Mouse (Mus musculus): Measurements from ENCODE around the gene Pomt1. TPM values are rescaled to one million over a fixed set of nuclear protein-coding genes. Genes with fewer than 3 reads are reported as not detected.

Pomt1 gene
- polyA plus RNA-seq (2015; fragmentation: Nextera tagmentation; extraction: Ambion mirVana), result 6.3 and 6.4 TPM in 2 replicates

DNA sequence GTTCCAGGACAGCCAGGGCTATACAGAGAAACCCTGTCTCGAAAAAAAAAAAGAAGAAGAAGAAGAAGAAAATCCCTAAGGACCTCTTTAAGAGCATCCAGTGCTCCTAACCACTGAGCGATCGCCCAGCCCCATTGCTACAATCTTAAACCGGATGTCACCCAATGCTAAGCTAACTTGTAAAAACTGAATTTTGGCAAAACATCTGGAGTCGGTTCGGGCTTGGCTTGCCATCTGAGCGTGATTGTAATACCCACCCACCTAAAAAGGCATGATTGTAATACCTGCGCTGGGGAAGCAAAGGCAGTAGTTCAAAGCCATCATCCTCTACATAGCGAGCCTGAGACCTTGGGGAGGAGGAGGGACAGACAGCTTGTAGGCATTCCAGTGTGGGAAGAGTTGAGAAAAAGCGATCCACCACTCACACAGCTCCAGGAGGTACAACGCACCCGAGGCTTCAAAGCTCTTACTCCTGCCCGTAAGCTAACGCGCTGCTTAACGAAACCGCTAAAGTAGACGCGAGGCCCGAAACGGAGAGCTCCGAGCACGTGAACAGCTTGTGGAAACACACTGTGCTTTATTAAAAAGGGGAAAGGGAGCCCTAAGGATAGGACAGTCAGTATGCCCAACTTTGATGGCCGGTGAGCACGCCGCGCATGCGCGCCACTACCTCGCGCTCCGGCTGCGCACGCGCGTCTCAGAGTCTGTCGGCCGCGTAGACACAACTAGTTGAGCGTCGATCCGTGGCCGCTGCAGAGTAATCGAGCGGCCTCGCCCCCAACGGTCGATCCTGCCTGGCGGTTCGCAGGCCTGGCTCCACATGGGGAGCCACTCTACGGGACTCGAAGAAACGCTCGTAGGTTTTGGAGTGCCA is at the start of gene Pomt1:
TSS of gene Pomt1 (plus strand) at position 705 of the 874 bp plus-strand sequence.
- peaks cover 21% of the 10 kb centered on the region for H3K36me3 ChIP-seq (replicated peaks; ENCODE audit: insufficient read depth, low read length)

DNA sequence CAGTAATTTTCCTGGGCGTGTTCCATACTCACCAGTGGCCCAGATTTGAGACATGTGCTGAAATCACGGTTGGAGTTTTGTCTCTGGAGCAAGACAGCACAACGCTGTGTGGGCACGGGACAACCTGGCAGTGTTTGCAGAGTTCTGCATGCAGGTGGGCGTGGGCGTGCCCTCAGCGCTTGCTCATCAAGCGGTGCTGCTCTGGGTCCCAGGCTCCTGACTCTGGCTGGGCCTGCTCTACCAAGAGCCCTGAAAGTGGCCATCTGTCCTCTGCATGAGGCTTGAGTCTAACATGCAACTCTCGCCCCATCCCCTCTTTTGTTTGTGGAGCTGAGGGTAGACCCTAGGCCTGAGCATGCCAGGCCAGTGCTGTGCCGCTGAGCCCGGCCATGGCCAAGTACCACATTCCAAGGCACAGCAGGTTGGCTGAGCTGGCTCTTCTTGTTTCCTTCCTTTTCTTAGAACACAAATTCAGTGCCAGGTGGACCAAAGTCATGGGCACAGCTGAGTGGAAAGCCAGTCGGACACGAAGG is 49.3 kb upstream of the Pomt1 start:
- no peak for ATAC-seq
- TF ChIP-seq CTCF (IDR thresholded peaks at IDR 0.05; ENCODE audit: low read depth), result no peak
- TF ChIP-seq EP300 (IDR thresholded peaks at IDR 0.05; ENCODE audit: low read depth), result no peak

More for the DNA sequence above, at the start of gene Pomt1:
- no peaks in the 10 kb centered on the region for H3K9me3 ChIP-seq (ENCODE audit: low read length)
- peaks cover 24% of the 10 kb centered on the region for H3K4me1 ChIP-seq (ENCODE audit: insufficient read depth)
- DNase-seq (peak; percentile 94), ATAC-seq (peak; percentile 95)
- H3K27me3 ChIP-seq (ENCODE audit: insufficient read depth, low read length), result no peaks in the 10 kb centered on the region
- peak within 1 kb of the TSS; percentile 79 for H3K27ac ChIP-seq (ENCODE audit: low read depth)
- peak within 1 kb of the TSS; percentile 61 for H3K4me3 ChIP-seq (ENCODE audit: low read depth, low read length)
- under 1% methylated on average over 52 of the region's 54 CpGs for WGBS (ENCODE audit: insufficient replicate concordance)
- TF ChIP-seq EP300 (IDR thresholded peaks at IDR 0.05; ENCODE audit: low read depth) (no peak), CTCF (IDR thresholded peaks at IDR 0.05; ENCODE audit: low read depth) (no peak)
- peak within 1 kb of the TSS; percentile 96 for H3K4me2 ChIP-seq (ENCODE audit: low read depth, low read length)
- H3K9ac ChIP-seq (replicated peaks), result peak within 1 kb of the TSS; percentile 79

DNA sequence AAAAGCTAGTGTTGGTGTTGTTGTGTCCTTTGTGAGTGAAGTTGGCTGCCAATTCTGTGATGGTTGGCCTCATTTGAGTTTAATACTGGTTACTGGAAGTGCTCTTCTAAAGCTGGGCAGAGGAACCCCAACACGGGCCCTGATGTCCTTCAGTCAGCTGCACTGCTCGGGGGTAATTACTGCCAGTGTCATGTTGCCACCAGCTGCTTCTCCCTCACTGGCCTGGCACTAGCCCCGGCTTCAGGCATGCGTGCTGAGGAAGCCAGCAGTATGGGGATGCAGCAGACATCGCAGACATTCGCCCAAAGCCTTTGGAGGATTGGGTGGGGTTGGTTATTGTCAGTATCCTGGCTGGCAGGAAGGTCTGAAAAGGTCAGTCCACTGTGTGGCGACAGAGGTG is 48.7 kb upstream of the Pomt1 start:
- H3K36me3 ChIP-seq (replicated peaks; ENCODE audit: insufficient read depth, low read length), result peaks cover 51% of the 10 kb centered on the region
- no peaks in the 10 kb centered on the region for H3K27me3 ChIP-seq (ENCODE audit: insufficient read depth, low read length)
- H3K4me3 ChIP-seq (ENCODE audit: low read depth, low read length), result no peak overlapping the region
- H3K4me1 ChIP-seq (ENCODE audit: insufficient read depth), result no peaks in the 10 kb centered on the region; the same call in 1 of the 2 replicates
- DNase-seq (no peak), ATAC-seq (no peak)
- TF ChIP-seq CTCF (IDR thresholded peaks at IDR 0.05; ENCODE audit: low read depth) (no peak), EP300 (IDR thresholded peaks at IDR 0.05; ENCODE audit: low read depth) (no peak)
- WGBS (ENCODE audit: insufficient replicate concordance), result 84% methylated on average over 7 of the region's 7 CpGs
- no peaks in the 10 kb centered on the region for H3K9me3 ChIP-seq (ENCODE audit: low read length)
- H3K27ac ChIP-seq (ENCODE audit: low read depth), result no peak overlapping the region
- no peak overlapping the region for H3K9ac ChIP-seq (replicated peaks)
- no peak overlapping the region for H3K4me2 ChIP-seq (ENCODE audit: low read depth, low read length)

More for the DNA sequence above, 49.3 kb upstream of the Pomt1 start:
- 84% methylated on average over 13 of the region's 13 CpGs for WGBS (ENCODE audit: insufficient replicate concordance)
- Histone ChIP-seq H3K9me3 (ENCODE audit: low read length) (no peaks in the 10 kb centered on the region), H3K4me3 (ENCODE audit: low read depth, low read length) (no peak overlapping the region), H3K27ac (ENCODE audit: low read depth) (no peak overlapping the region), H3K9ac (replicated peaks) (no peak overlapping the region), H3K4me2 (ENCODE audit: low read depth, low read length) (no peak overlapping the region), H3K4me1 (ENCODE audit: insufficient read depth) (no peaks in the 10 kb centered on the region; the same call in 1 of the 2 replicates), H3K27me3 (ENCODE audit: insufficient read depth, low read length) (no peaks in the 10 kb centered on the region), H3K36me3 (replicated peaks; ENCODE audit: insufficient read depth, low read length) (peaks cover 46% of the 10 kb centered on the region)
- no peak for DNase-seq

DNA sequence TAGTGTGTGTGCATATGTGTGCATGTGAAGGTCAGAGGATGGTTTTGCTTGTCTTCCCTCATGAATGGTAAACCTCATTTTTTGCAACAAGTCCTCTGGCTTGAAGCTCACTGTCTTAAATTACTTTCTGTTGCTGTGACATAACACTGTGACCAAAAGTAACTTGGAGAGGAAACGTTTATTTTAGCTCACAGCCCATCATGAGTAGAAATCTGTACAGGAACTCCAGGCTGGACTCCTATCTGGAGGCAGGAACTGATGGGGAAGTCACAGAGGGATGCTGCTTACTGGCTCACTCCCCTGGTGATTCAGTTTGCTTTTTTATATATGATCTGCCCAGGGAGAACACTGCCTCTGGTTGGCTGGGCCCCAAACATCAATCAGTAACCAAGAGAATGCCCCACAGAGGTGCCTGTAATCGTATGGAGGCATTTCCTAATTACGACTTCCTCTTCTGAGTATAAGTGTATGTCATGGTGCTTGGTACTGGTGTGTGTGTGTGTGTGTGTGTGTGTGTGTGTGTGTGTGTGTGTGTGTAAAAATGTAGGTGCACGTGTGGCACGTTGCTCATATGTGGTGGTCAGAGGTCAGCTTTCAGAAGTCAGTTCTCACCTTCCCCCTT is 47.2 kb upstream of the Pomt1 start:
- H3K4me1 ChIP-seq (ENCODE audit: insufficient read depth), result no peaks in the 10 kb centered on the region; the same call in 1 of the 2 replicates

DNA sequence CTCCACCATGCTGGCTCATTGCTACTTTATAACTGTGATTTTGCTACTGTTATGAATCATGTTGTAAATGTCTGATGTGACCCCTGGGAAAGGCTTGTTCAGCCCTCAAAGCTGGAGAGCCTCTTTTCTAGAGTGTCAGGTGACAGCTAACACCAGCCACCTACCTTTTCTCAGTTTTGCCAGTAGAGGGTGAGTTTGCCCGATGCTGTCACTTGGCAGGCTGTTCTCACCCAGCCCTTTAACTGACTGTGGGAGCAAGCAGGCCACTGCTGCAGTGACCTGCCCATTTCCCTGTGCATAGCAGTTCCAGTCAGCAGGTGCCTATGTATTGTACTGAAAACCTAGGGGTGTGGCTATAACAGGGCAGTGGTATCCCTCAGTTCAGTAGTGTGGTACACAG is 45.8 kb upstream of the Pomt1 start:
- H3K4me1 ChIP-seq (ENCODE audit: insufficient read depth), result no peaks in the 10 kb centered on the region; the same call in 1 of the 2 replicates
- TF ChIP-seq CTCF (IDR thresholded peaks at IDR 0.05; ENCODE audit: low read depth), result no peak
- no peak for TF ChIP-seq EP300 (IDR thresholded peaks at IDR 0.05; ENCODE audit: low read depth)
- no peak overlapping the region for H3K4me2 ChIP-seq (ENCODE audit: low read depth, low read length)
- H3K27ac ChIP-seq (ENCODE audit: low read depth), result no peak overlapping the region
- H3K36me3 ChIP-seq (replicated peaks; ENCODE audit: insufficient read depth, low read length), result peaks cover 68% of the 10 kb centered on the region
- no peaks in the 10 kb centered on the region for H3K9me3 ChIP-seq (ENCODE audit: low read length)
- H3K4me3 ChIP-seq (ENCODE audit: low read depth, low read length), result no peak overlapping the region
- H3K9ac ChIP-seq (replicated peaks), result no peak overlapping the region
- DNase-seq (no peak), ATAC-seq (no peak)
- H3K27me3 ChIP-seq (ENCODE audit: insufficient read depth, low read length), result no peaks in the 10 kb centered on the region
- 68% methylated on average over 1 of the region's 1 CpGs for WGBS (ENCODE audit: insufficient replicate concordance)

More for the DNA sequence above, 47.2 kb upstream of the Pomt1 start:
- DNase-seq (no peak), ATAC-seq (no peak)
- H3K9me3 ChIP-seq (ENCODE audit: low read length), result no peaks in the 10 kb centered on the region
- no peak overlapping the region for H3K4me3 ChIP-seq (ENCODE audit: low read depth, low read length)
- H3K9ac ChIP-seq (replicated peaks), result no peak overlapping the region
- no peak for TF ChIP-seq EP300 (IDR thresholded peaks at IDR 0.05; ENCODE audit: low read depth)
- no peak for TF ChIP-seq CTCF (IDR thresholded peaks at IDR 0.05; ENCODE audit: low read depth)
- H3K4me2 ChIP-seq (ENCODE audit: low read depth, low read length), result no peak overlapping the region
- H3K27me3 ChIP-seq (ENCODE audit: insufficient read depth, low read length), result no peaks in the 10 kb centered on the region
- no peak overlapping the region for H3K27ac ChIP-seq (ENCODE audit: low read depth)
- H3K36me3 ChIP-seq (replicated peaks; ENCODE audit: insufficient read depth, low read length), result peaks cover 58% of the 10 kb centered on the region
- 62% methylated on average over 5 of the region's 5 CpGs for WGBS (ENCODE audit: insufficient replicate concordance)
